Mouse (Mus musculus) forebrain, embryonic 16.5 days (tissue): ENCODE data around the gene Aff3. TPM values are rescaled to one million over a fixed set of nuclear protein-coding genes. Genes with fewer than 3 reads are reported as not detected.
"Not testable (repeated sequence)": the region's sequence is repeated elsewhere in the genome, so short reads cannot be mapped to it uniquely, and the experiment has no call there.

Source experiments
- ATAC-seq: fragments of 200-750 bp; cut with Nextera tagmentation; 2 replicates; pipeline ENCODE4 v1.8.0; 2017; ENCODE audit warnings: mild to moderate bottlenecking, moderate library complexity
- H3K27ac ChIP-seq: fragments of 300-500 bp; sonication (generic); 2 replicates; pipeline ENCODE4 v1.5.1; 2014; ENCODE audit warnings: low read length, control low read depth
- H3K27me3 ChIP-seq: fragments of 300-500 bp; sonication (generic); replicated peaks from 2 replicates; pipeline ENCODE4 v1.6.1; 2014; ENCODE audit warnings: low read length; ENCODE audit not compliant: control insufficient read depth, insufficient read depth
- H3K36me3 ChIP-seq: fragments of 300-500 bp; sonication (generic); 2 replicates; pipeline ENCODE4 v1.6.1; 2014; ENCODE audit not compliant: control insufficient read depth, insufficient read depth
- H3K4me1 ChIP-seq: fragments of 300-500 bp; sonication (generic); replicated peaks from 2 replicates; pipeline ENCODE4 v1.6.1; 2014; ENCODE audit warnings: low read length; ENCODE audit not compliant: control insufficient read depth, insufficient read depth
- H3K4me2 ChIP-seq: fragments of 300-500 bp; sonication (generic); 2 replicates; pipeline ENCODE4 v1.6.1; 2014; ENCODE audit warnings: mild to moderate bottlenecking, low read length, control low read depth
- H3K4me3 ChIP-seq: fragments of 300-500 bp; sonication (generic); replicated peaks from 2 replicates; pipeline ENCODE4 v1.5.1; 2014; ENCODE audit warnings: mild to moderate bottlenecking, low read length, control low read depth
- H3K9ac ChIP-seq: fragments of 300-500 bp; sonication (generic); replicated peaks from 2 replicates; pipeline ENCODE4 v1.6.1; 2014; ENCODE audit warnings: low read depth, low read length, control low read depth
- H3K9me3 ChIP-seq: fragments of 300-500 bp; sonication (generic); 2 replicates; pipeline ENCODE4 v1.6.1; 2016; ENCODE audit warnings: low read length; ENCODE audit not compliant: control insufficient read depth
- WGBS: fragments of 180-500 bp; shearing (Covaris S2); extraction: QIAGEN DNeasy Blood & Tissue Kit; methylation state at CpG from one replicate; pipeline ENCODE4 v1.1.7; 2014; 5-methylcytosine and 5-hydroxymethylcytosine counted together
- polyA plus RNA-seq: library from polyadenylated mRNA; unstranded; fragments of >200 nt; fragmentation: Nextera tagmentation; extraction: Ambion mirVana; gene quantifications from 2 replicates; pipeline ENCODE4 v1.2.1, GENCODE M21; 2015

Aff3 gene
- polyA plus RNA-seq, 1 experiment from 2014 or later: 16.9 TPM

GRCm38 (mm10) chr1:38437671-38438070 is 227.1 kb downstream of the Aff3 start:
- H3K27ac ChIP-seq: peak overlapping the region; percentile 85
- ATAC-seq: no peak
- H3K9ac ChIP-seq: no peak overlapping the region
- no peaks in the 10 kb centered on the region for H3K36me3 ChIP-seq
- H3K4me3 ChIP-seq: no peak overlapping the region
- WGBS: 59% methylated on average over 4 of the region's 4 CpGs
- peaks cover 49% of the 10 kb centered on the region for H3K4me1 ChIP-seq
- H3K9me3 ChIP-seq: no peaks in the 10 kb centered on the region
- no peak overlapping the region for H3K4me2 ChIP-seq
- no peaks in the 10 kb centered on the region for H3K27me3 ChIP-seq

DNA sequence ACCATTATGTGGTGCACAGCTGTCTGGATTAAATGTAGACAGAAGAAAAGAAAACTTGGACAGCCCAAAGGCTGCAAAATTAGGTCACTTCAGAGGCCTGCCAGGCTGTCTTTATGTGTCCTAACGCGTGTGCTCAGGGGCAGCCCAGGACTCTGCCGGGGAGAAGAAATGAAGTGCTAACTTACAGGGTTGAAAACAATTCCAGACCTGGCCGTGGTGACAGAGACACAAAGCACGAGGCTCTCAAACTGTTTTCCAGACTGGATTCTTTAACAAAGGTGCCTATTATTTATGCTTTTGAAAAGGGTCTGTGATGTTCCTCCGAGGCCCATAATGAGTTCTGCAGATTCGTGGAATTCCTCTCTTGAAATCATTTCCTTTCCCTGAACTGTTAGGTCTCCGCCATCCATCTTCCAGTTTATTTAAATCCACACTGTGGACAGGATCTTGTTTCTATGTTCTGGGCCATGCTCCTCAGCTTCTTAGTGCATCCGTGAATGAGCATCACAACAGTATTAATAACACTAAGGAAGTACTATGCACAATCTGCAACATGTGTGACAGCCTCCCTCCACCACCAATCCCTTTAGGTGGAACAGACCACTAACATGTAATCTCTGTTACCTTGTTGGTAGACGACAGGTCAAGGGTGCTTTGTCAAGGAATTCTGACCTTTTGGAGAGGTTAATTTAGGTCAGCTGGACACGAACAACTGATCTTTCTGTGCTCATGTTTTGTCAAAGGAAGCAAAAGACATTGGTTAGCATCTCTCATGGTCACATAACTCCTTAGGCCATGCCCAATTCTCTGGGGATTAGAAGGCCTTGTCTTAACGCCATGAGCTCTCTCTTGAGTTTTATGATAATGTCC is 228.0 kb downstream of the Aff3 start:
- no peak overlapping the region for H3K9ac ChIP-seq
- H3K4me1 ChIP-seq: peaks cover 48% of the 10 kb centered on the region
- WGBS: 27% methylated on average over 12 of the region's 12 CpGs
- no peaks in the 10 kb centered on the region for H3K36me3 ChIP-seq
- no peaks in the 10 kb centered on the region for H3K9me3 ChIP-seq
- H3K4me2 ChIP-seq: no peak overlapping the region
- ATAC-seq: no peak
- no peaks in the 10 kb centered on the region for H3K27me3 ChIP-seq
- H3K4me3 ChIP-seq: no peak overlapping the region
- H3K27ac ChIP-seq: peak overlapping the region; percentile 42

DNA sequence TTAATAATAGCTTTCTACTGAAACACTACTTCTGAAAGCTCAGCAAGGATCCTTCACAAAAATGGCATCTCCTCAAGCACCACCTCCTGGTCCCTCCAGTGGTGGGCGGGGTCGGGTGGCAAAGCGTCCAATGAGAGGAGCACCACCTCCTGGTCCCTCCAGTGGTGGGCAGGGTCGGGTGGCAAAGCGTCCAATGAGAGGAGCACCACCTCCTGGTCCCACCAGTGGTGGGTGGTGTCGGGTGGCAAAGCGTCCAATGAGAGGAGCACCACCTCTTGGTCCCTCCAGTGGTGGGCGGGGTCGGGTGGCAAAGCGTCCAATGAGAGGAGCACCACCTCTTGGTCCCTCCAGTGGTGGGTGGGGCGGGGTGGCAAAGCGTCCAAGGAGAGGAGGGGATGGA is 234.4 kb downstream of the Aff3 start:
- H3K27me3 ChIP-seq, H3K4me2 ChIP-seq, H3K9me3 ChIP-seq, H3K36me3 ChIP-seq, H3K4me3 ChIP-seq, H3K9ac ChIP-seq, ATAC-seq, H3K27ac ChIP-seq: not testable (repeated sequence)
- WGBS: 94% methylated on average over 12 of the region's 12 CpGs
- peaks cover 16% of the 10 kb centered on the region for H3K4me1 ChIP-seq

DNA sequence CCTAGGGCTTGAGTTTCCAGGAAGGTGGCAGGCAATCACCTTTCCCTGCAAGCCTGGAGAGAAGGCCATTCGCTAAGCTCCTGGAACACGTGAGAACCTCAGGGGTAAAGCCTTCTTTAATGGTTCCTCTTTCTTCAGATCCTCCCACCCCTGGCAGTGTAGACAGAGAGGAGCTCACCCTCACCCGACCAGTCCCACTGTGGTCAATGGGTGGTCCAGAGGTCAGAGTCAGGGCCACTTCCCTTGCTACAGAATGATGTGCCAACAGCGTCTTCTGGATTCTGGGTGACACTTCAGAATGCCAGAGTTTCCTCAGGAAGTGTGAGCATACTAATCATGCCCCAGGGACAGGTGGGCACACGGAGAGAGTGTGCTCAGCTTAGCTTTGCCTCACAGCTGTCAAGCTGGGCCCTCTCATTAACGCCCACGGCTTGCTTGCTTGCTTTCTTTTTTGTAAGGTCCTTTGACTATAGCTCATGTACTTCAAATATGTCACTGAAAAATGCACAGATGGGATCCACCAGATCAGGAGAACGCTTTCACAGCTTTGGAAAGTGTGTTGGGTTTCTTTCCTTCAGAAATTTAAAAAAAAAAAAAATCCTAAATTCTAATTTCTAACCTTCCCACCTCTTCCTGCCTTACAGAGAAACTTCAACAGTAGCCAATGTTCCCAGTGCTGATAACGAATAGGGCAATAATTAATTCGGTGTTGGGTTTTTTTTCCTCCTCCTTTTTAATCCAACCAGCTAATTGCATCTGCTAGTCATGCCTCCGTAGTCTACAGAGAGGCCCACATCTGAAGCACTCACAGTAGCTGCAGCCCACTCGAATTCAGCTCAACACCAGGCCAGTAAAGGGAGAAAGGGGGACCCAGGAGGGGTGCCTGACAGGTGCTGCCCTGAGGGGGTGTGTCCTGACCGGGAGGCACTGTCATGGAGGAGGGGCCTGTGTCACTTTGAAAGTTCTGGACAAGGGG is 235.8 kb downstream of the Aff3 start:
- Histone ChIP-seq H3K4me2 (no peak overlapping the region), H3K4me3 (no peak overlapping the region), H3K27ac (peak overlapping the region; percentile 82), H3K36me3 (no peaks in the 10 kb centered on the region), H3K27me3 (no peaks in the 10 kb centered on the region), H3K9ac (no peak overlapping the region), H3K9me3 (no peaks in the 10 kb centered on the region), H3K4me1 (peaks cover 20% of the 10 kb centered on the region)
- ATAC-seq: peak; percentile 78
- WGBS: 25% methylated on average over 13 of the region's 13 CpGs

GRCm38 (mm10) chr1:38422921-38423320 is 241.8 kb downstream of the Aff3 start:
- H3K36me3 ChIP-seq: no peaks in the 10 kb centered on the region
- no peak for ATAC-seq
- H3K27ac ChIP-seq: 0 out of 2 replicates have a peak overlapping the region, but pooled peaks have one; percentile 24
- H3K4me2 ChIP-seq: no peak overlapping the region
- WGBS: 72% methylated on average over 6 of the region's 6 CpGs
- peaks cover 26% of the 10 kb centered on the region for H3K4me1 ChIP-seq
- no peaks in the 10 kb centered on the region for H3K27me3 ChIP-seq
- H3K9ac ChIP-seq: no peak overlapping the region
- no peaks in the 10 kb centered on the region for H3K9me3 ChIP-seq
- no peak overlapping the region for H3K4me3 ChIP-seq

DNA sequence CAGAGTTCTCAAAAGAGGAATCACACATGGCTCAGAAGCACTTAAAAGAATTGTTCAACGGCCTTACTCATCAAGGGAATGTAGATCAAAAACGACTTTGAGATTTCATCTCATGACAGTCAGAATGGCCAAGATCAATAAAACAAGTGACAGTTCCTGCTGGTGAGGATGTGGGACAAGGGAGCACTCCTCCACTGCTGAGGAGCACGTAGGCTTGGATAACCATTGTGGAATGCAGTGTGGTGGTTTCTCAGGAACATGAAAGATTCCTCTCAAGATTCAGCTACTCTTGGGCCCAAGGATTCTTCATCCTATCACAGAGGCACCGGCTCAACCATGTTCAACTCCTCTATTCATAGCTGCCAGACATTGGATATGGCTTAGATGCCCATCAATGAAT is 245.4 kb downstream of the Aff3 start:
- H3K9ac ChIP-seq: no peak overlapping the region
- no peak for ATAC-seq
- H3K36me3 ChIP-seq: no peaks in the 10 kb centered on the region
- H3K4me3 ChIP-seq: no peak overlapping the region
- peaks cover 29% of the 10 kb centered on the region for H3K4me1 ChIP-seq
- H3K27ac ChIP-seq: peak overlapping the region; percentile 83
- no peaks in the 10 kb centered on the region for H3K9me3 ChIP-seq
- no peaks in the 10 kb centered on the region for H3K27me3 ChIP-seq
- no peak overlapping the region for H3K4me2 ChIP-seq
- WGBS: 90% methylated on average over 4 of the region's 4 CpGs

DNA sequence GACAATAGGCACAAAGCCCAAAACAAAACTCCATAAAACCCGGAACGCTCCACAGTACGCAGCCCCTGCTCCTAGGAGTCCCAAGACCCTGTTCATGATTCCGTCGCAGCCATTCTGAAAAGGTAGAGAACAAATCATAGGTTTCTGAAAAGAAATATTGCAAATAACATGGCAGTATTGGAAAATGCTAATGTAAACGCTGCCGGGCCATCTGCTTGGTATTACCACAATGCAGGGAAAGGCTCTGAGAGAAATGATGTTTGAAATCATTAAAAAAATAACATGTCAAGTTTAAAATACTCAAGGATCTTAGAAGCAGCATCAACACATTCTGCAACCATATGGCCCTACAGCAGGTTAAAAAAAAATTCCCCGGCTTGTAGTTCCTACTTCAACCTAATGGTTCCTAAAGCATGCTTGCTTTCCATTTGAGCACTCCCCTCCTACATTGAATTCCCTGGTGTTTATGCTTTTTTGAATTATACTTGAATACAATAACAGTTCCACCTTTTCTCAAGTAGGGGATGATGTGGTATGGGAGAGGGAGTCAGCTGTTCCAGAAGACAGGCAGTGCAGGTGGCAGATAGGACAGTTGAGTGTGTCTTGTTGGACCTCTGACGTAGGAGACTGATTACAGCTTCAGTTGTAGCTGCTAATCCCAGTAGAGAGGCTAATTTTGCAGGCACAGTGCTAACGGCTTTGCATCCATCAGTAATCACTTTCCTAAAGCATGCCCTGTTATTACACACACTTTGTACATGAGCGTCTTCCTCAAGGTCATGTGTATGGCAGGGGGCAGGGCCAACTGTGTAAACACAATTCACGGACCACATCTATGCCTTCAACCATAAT is 246.3 kb downstream of the Aff3 start:
- Histone ChIP-seq H3K27me3 (no peaks in the 10 kb centered on the region), H3K4me2 (peak overlapping the region; percentile 10; the same call in 1 of the 2 replicates), H3K4me1 (peaks cover 23% of the 10 kb centered on the region), H3K36me3 (no peaks in the 10 kb centered on the region), H3K27ac (peak overlapping the region; percentile 83), H3K9me3 (no peaks in the 10 kb centered on the region), H3K9ac (no peak overlapping the region), H3K4me3 (no peak overlapping the region)
- WGBS: 47% methylated on average over 12 of the region's 12 CpGs
- ATAC-seq: peak; percentile 69

DNA sequence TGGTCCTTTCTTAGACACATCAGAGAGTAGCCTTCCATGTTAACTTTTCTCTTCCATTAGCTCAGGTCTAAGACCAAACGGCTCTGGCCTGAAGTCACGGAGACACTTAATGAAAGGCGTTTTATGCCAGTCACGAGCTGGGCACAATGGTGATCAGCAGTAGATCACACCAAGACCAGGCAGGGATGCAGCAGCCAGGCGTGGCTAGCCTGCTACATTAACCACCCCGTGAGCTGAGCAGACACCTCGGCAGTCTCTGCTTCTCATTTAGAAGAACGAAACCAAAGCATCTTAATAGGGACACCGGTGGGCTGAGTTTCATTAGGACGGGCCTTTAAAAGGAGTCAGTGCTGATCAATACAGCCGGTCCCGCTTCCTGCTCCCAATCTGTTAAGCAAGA is 247.6 kb downstream of the Aff3 start:
- Histone ChIP-seq H3K9ac (no peak overlapping the region; the same call in 1 of the 2 replicates), H3K36me3 (no peaks in the 10 kb centered on the region), H3K4me1 (peaks cover 19% of the 10 kb centered on the region), H3K27me3 (no peaks in the 10 kb centered on the region), H3K9me3 (no peaks in the 10 kb centered on the region), H3K27ac (peak overlapping the region; percentile 83), H3K4me2 (no peak overlapping the region), H3K4me3 (no peak overlapping the region)
- WGBS: 19% methylated on average over 12 of the region's 12 CpGs
- ATAC-seq: peak; percentile 36; the same call in 1 of the 2 replicates
